Mouse (Mus musculus): ENCODE results near the gene Dennd4a.

Dennd4a gene

GRCm38 (mm10) chr9:64810822-64811537 lies at the start of gene Dennd4a:
Gene Dennd4a (plus strand): TSS chr9:64811340.
- peak; percentile 99 for DNase-seq

DNA sequence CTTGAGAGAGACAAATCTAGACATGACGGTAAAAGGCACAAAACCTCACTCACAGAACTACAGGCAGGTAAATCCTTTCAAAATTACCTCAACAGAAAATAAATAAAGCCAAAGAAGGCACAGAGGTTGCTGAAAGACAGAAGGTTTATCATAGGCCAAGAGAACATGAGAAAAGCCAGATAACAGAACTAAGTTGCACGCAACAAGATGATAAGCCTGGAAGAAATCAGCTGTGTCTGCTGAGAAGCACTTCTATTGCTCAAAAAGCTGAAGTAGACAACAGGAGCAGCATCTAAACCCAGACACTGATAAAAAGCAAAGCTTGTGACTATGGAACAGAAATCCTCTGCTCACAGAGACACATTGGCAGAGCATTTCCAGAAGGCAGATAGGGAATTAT lies 46.3 kb upstream of the Dennd4a start:
- DNase-seq = no peak

DNA sequence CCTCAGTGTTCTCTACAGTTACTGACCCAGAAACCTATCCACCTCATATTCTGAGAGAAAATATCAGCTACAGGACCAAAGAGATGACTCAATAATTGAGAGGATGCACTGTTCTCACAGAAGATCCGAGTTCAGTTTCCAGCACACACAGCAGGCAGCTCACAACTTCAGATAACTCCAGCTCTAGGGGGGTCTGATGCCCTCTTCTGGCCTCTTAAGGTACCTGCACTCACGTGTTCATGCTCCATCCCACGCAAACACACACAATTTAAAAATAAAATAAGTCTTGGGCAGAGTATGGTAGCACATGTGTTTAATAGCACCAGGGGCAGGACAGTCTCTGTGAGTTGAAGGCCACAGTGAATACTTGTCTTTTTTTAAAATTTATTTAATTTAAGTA lies 45.0 kb upstream of the Dennd4a start:
- no peak for DNase-seq

DNA sequence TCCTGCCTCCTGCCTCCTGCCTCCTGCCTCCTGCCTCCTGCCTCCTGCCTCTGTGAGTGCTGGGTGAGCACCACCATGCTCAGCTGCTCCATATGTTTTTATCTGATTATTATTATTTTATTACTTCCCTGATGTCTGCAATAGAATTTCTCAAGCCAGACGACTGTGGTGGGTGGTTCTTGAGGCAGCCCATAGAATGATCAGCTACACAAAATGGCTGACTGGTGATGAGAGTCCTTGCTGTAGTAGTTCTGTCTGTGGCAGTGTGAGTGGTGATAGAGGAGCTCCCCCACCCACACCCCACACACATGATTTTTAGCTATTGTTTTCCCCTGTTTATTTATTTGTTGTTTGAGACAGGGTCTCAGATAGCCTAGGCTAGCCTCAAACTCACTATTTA lies 43.3 kb upstream of the Dennd4a start:
- DNase-seq = no peak

DNA sequence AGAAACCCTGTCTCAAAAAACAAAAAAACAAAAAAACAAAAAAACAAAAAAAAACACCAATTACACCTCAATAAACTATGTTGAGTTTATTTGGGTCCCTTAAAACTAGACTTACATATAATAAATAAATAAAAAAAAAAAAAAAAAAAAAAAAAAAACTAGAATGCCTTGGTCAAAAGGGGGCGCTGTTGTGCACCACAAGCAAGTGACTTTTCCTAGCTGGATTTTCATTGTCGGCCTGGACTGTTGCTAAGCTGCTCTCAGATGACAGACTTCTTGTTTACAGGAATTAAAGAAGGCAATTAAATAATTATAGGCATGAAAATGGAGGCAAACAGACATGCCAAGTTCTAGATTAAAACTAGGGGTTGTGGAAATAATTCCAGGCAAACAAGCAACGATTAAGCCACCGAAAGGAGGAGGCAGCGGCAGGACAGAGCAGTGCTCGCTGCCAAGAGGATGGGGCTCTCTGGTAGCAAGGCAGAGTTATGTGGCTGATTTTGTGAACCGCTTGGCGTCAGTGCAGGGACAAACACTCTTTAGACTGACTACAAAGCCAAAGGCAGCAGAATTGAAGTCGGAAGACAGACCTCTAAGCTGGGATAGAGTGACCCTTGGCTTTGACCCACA lies 42.0 kb upstream of the Dennd4a start:
- DNase-seq = no peak

DNA sequence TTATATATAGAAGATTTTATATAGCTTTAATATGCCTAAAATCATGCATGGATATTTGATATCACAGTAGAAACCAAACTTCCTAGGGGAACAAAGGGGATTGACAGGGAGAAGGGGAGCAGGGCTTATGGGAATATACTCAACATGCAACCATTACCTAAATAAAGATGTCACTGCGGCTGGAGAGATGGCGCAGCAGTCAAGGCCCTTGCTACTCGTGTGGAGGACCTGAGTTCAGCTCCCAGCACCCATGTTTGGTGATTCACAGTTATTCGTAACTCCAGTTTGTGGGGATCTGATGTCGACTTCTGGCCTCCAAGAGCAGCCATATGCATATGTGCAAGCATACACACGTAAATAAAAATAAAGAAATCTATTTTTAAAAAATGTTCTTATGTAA lies 41.2 kb upstream of the Dennd4a start:
- DNase-seq = no peak

- no peak for DNase-seq
These were observed 40.7 kb upstream of the Dennd4a start for GRCm38 (mm10) chr9:64770411-64770849.

DNA sequence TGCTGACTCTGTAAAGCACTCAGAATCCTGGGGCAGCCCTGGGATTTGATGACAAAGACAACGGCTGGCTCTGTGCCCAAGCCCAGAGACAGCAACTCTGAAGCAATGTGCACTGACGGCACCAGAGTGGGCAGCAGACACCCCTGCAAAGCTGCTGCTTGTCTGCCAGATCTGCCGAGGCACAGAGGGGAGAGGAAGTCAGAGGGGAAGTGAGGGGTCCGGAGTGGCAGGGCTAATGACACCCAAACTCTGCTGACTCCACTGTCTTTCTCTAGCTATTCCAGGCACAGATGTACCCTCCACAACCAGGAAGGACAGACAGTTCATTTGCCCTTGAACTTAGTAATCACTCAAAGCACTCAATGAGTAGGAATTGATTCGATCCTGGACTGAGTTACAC lies 39.9 kb upstream of the Dennd4a start:
- DNase-seq = peak; percentile 92

DNA sequence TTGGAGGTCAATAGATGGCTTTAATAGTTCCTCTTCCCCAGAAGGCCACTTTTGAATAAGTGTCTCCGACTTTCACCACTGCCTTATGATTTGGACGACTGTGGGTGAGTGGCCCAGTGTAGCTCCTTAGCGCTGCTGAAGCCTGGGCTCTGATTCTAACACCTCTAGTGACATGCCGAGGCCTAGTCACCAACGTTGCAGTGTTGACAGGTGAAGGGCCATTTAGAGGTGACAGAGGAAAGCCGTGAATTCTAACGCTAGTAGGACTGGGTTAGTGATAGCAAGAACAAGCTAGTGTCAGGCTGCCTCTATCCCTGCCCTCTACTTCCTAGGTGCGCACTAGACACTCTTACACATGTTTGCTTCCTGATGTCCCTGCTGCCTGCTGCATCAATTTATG lies 37.9 kb upstream of the Dennd4a start:
- no peak for DNase-seq

DNA sequence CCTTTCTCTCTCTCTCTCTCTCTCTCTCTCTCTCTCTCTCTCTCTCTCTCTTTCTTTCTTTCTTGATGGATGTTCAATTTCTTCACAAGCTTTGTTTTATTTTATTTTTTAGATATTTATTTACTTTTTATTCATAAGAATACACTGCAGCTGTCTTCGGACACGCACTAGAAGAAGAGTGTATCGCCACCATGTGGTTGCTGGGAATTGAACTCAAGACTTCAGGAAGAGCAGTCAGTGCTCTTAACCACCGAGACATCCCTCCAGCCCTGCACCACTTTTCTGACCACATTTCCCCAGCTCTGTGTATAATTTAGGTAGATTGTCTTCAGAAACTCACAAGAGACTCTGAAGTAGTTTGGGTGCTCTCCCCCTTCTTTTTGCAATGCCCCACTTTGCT lies 37.2 kb upstream of the Dennd4a start:
- no peak for DNase-seq

GRCm38 (mm10) chr9:64774411-64774811 lies 36.7 kb upstream of the Dennd4a start:
- DNase-seq = peak; percentile 77

GRCm38 (mm10) chr9:64774883-64775282 lies 36.3 kb upstream of the Dennd4a start:
- DNase-seq = no peak

GRCm38 (mm10) chr9:64775491-64775890 lies 35.6 kb upstream of the Dennd4a start:
- DNase-seq = no peak

DNA sequence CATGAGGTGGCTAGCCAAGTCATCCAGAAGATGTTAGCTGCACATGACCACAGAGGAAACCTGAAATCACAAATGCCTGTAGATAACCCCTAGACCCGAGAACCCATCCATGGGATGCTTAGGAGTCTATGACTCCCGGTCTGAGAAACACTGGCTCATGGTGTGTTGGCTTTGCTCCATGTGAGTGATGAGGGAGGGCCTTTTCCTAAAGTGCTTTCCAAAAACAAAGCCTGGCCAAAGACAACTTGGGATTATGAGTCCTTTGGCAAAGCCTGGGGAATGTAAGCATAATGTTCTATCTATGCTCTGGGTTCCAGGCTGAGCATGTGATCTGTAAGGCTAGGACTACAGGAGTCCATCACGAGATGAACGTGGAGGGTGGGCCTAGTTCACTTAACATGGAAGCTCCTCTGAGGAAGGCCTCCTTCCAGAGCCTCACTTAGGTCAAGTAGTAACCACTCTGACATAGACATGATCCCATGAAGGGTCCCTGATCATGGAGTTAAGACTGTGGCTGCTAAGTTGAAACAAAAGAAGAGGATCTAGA lies 33.6 kb upstream of the Dennd4a start:
- no peak for DNase-seq

DNA sequence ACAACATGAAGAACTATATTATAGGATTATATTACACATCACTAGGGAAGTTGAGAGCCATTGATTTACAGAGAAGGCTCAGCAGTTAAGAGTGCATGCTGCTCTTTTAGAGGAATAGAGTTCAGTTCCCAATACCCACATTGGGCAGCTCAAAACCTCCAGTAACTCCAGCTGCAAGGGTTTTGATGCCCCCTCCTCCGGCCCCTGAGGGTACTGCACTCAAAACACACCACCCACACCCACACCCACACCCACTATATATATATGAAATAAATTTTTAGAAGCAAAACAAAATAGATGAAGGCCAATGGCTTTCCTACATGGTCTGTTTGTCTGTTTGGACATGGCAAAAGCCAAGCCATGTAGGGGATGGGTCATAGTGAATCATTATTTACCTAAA lies 33.0 kb upstream of the Dennd4a start:
- DNase-seq = no peak

DNA sequence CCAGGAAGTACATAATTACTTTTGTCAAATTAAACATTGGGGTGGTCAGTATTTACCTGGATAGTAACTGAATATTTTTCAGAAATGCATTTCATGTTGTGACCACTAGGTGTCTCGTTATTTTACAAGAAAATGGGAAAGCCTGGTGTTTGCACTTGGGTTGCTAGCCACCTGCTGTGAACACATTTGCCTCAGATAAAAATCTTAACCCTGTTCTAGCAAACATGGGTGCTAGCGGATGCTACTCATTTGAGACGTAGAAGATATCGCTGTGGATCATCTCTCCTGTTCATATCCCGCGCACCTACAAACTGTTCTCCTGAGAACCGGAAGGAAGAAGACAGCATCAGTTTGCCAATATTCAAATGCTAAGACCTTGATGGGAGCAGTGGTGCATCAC lies 31.5 kb upstream of the Dennd4a start:
- DNase-seq = no peak

- DNase-seq = no peak
These were observed 27.6 kb upstream of the Dennd4a start for GRCm38 (mm10) chr9:64783511-64783910.

GRCm38 (mm10) chr9:64784841-64785240 lies 26.3 kb upstream of the Dennd4a start:
- DNase-seq = no peak

DNA sequence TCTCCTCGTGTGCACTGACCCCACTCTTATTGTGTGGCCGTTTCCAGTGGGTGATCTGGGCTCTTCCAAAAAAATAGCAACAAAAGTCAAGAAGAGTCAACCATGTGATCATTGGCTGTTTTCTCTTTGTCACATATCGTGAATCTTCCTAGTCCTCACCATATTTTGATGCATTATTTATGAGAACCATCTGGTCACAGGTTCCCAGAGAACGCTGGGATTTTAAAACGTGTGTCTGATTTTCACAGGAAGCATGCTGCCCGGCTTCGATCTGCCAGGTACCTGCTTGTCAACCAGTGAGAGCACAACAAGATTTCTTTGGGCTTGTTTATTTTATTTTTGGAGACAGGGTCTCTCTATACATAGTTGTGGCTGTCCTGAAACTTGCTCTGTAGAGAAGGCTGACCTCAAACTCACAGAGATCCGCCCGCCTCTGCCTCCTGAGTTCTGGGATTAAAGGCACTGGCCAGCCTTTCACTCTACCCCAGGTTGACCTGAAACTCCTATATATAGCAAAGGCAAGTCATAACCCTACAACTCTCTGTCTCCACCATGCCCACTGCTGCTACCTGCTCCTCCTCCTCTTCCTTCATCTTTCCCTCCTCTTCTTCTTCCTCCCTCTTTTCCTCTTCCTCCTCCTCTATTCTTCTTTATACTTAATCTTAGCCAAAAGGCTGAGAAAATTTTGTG lies 24.8 kb upstream of the Dennd4a start:
- DNase-seq = no peak

DNA sequence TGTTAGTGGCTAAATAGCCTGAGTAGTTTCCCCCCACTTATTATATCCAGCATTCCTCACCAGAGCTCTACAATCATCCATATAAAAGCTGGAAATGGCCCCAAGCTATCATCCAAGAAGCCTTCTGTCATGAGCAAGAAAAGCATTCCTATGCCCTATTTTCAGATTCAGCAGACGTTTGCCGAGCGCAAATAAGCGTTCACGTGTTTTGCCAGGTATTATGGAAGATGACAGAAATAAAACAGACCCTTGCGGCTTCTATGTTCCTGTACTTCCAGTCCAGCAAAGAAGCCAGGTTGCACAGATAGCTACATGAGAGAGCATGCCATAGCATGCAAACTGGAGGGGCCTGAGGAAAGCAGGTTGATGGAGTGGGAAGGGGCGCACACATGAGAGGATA lies 23.1 kb upstream of the Dennd4a start:
- DNase-seq = no peak

DNA sequence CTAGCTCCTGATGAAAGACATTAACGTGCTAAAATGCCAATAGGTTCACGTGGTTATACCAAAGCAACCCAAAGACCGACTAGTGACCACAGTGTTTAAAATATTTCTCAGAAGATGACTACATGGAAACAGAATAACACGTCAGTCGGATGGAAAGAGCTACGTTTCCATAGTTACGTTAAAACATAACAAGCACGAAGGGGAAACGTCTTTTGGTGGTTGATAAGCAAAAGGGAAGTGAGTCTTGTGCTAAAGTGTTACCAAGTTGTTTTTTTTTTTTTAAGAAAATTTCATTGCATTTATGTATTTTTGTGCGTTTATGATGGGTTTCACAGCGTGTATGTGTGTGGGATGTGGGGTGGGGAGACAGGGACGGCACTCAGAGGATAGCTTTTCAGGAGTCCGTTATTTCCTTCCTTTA lies 21.8 kb upstream of the Dennd4a start:
- no peak for DNase-seq

GRCm38 (mm10) chr9:64789887-64790400 lies 21.2 kb upstream of the Dennd4a start:
- DNase-seq = no peak
